In genomic region chr5:115623694-115624440, GRCm38 (mm10) we compare ENCODE assay signal across 14 mouse cellular contexts. TPM values are rescaled to one million over a fixed set of nuclear protein-coding genes. Genes with fewer than 3 reads are reported as not detected.
DNase-seq lines count a peak whose midpoint lies in the region; ATAC-seq lines count a peak whose summit lies in the region.
"Had no signal": no experiment of that assay in that cellular context is flagged by ENCODE, and none has a peak within 500 bp of the region (broad histone marks: within the 10 kb centered on the region; RNA-seq: fewer than 3 reads in every experiment).

No protein-coding gene starts in this region.

- no peaks in the 10 kb centered on the region for H3K36me3 ChIP-seq in splenic B cell, adult 2 months (ENCODE audit: control insufficient read depth, insufficient read depth, low read length, poor library complexity, severe bottlenecking)

- H3K27me3 ChIP-seq in splenic B cell, adult 2 months (ENCODE audit: control insufficient read depth, insufficient read depth, low read length, poor library complexity, severe bottlenecking): no peaks in the 10 kb centered on the region
- H3K27me3 ChIP-seq: Patski; stomach, embryonic 15.5 days had no signal

- peak; percentile 67 to 74; a peak in 3 of 4 replicates for ATAC-seq in hematopoietic stem cell, adult 5-6 weeks (replicated peaks in 1 of 2; ENCODE audit: insufficient read depth in 1 of 2, low FRiP score in 2 of 2, low TSS enrichment in 1 of 2, low read depth in 1 of 2, poor library complexity in 2 of 2, severe bottlenecking in 2 of 2)
- ATAC-seq in erythroid progenitor cell, adult 5-6 weeks (replicated peaks; ENCODE audit: low FRiP score, poor library complexity, severe bottlenecking): no peak
- ATAC-seq: lung, postnatal 0 days; Patski had no signal

- DNase-seq in layer of hippocampus, postnatal 10 days (ENCODE audit: low spot score in 2 of 2): peak; percentile 45 to 46
- DNase-seq in layer of hippocampus, adult 18-20 months (ENCODE audit: low spot score in 2 of 2): no peak
- DNase-seq in spleen, postnatal 36 days (ENCODE audit: low spot score in 2 of 2): peak; percentile 55 to 65
- DNase-seq in spleen, adult 12 weeks (ENCODE audit: low spot score): no peak
- peak; percentile 71 for DNase-seq in splenic B cell, adult 2 months (ENCODE audit: low read depth, low spot score)
- DNase-seq in cerebellum, postnatal 25 days: no peak
- DNase-seq: adrenal gland, postnatal 10 days; cerebellum, postnatal 36 days; kidney, adult 8-10 months had no signal

RNA-seq across cellular contexts. Expression of gene Rab35, which starts 7.8 kb away (rescaled TPM):
- total RNA-seq in layer of hippocampus, postnatal 10 days (2021): 10 to 100 TPM; 84.0 to 91.4 TPM
- 100 to 1,000 TPM in 1 of 2 experiments, 10 to 100 TPM in 1; 97.7 to 100 TPM for total RNA-seq in layer of hippocampus, adult 18-20 months (2021)
- 35.1 and 42.5 TPM in 2 replicates for total RNA-seq in hematopoietic stem cell, adult 5-6 weeks (2017)
- total RNA-seq in erythroid progenitor cell, adult 5-6 weeks (2015; ENCODE audit: low replicate concordance): 33.5 and 53.7 TPM in 2 replicates
- total RNA-seq in erythroid progenitor cell, adult 5-6 weeks (2017; ENCODE audit: low replicate concordance): 46.8 and 49.4 TPM in 2 replicates

RNA-seq across cellular contexts. Expression of gene Gcn1l1, which starts 58.8 kb away (rescaled TPM):
- 10 to 100 TPM; 76.4 to 96.2 TPM for total RNA-seq in layer of hippocampus, postnatal 10 days (2021)
- total RNA-seq in layer of hippocampus, adult 18-20 months (2021): 10 to 100 TPM; 64.0 to 68.7 TPM
- 31.4 and 34.5 TPM in 2 replicates for total RNA-seq in hematopoietic stem cell, adult 5-6 weeks (2017)
- total RNA-seq in erythroid progenitor cell, adult 5-6 weeks (2015; ENCODE audit: low replicate concordance): 9.4 and 17.6 TPM in 2 replicates
- total RNA-seq in erythroid progenitor cell, adult 5-6 weeks (2017; ENCODE audit: low replicate concordance): 13.7 and 14.1 TPM in 2 replicates

Comparison
In these comparisons a context has a peak if more than half of its experiments do, and no peak if none do; other contexts are left out.
1. DNase-seq: peak in layer of hippocampus, postnatal 10 days (2 of 2), spleen, postnatal 36 days (2 of 2) and splenic B cell, adult 2 months (single experiment); none in layer of hippocampus, adult 18-20 months (0 of 2), spleen, adult 12 weeks (single experiment) and cerebellum, postnatal 25 days (0 of 2).